Mouse (Mus musculus): Measurements from ENCODE around the gene Tnip1. TPM values are rescaled to one million over a fixed set of nuclear protein-coding genes. Genes with fewer than 3 reads are reported as not detected.

Gene Tnip1
- polyA plus RNA-seq, 1 experiment from 2014 or later: 24.2 TPM

DNA sequence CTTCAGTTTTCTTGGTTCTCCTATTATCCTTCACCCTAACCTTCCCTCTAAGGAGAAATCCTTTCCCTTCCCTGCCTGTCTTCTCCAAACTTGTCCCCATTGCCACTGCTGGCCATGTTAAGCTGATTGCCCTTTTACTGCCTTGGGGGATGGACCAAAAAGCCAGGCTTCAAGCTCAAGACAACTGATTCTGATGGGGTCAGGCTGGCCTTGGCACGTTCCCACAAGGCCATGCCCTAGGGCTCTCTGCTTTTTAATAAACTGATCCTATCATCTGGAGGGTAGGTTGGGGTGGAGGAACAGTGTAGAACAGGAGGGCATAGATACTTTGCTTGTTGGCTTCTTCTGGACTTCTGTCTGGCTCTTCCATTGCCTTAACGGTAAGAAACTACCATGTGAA lies 77.3 kb downstream of the Tnip1 start:
- 57% methylated on average over 2 of the region's 2 CpGs for WGBS
- Histone ChIP-seq H3K9me3 (no peaks in the 10 kb centered on the region), H3K9ac (no peak overlapping the region), H3K27ac (no peak overlapping the region; the same call in 1 of the 2 replicates), H3K36me3 (no peaks in the 10 kb centered on the region), H3K4me1 (peaks cover 11% of the 10 kb centered on the region), H3K4me2 (no peak overlapping the region), H3K4me3 (no peak overlapping the region), H3K27me3 (no peaks in the 10 kb centered on the region)
- no peak for ATAC-seq (ENCODE audit: insufficient number of reproducible peaks, low FRiP score, low TSS enrichment, low read depth)

DNA sequence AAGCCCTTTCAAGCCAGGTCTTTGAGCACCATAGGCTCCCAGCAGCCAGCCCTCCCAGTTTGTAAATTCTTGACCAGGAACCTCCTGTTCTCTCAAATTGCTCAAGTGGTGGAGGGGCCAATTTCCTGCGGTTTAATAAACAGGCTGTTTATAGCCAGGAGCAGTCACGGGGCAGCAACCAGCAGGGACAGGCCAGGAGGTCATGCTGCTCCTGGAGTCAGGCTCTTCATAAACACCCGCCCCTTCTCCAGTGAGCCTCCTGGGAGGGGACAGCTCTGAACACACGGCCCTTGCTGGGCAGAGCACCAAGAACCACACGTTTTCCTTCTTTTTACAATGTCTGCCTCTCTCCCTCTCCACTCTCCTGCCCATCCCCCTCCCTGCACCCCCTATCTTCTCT lies 77.8 kb downstream of the Tnip1 start:
- Histone ChIP-seq H3K36me3 (no peaks in the 10 kb centered on the region), H3K9ac (no peak overlapping the region), H3K4me3 (no peak overlapping the region), H3K27ac (no peak overlapping the region; the same call in 1 of the 2 replicates), H3K9me3 (no peaks in the 10 kb centered on the region), H3K4me1 (peaks cover 11% of the 10 kb centered on the region), H3K27me3 (no peaks in the 10 kb centered on the region), H3K4me2 (no peak overlapping the region)
- 4% methylated on average over 5 of the region's 5 CpGs for WGBS
- no peak for ATAC-seq (ENCODE audit: insufficient number of reproducible peaks, low FRiP score, low TSS enrichment, low read depth)

DNA sequence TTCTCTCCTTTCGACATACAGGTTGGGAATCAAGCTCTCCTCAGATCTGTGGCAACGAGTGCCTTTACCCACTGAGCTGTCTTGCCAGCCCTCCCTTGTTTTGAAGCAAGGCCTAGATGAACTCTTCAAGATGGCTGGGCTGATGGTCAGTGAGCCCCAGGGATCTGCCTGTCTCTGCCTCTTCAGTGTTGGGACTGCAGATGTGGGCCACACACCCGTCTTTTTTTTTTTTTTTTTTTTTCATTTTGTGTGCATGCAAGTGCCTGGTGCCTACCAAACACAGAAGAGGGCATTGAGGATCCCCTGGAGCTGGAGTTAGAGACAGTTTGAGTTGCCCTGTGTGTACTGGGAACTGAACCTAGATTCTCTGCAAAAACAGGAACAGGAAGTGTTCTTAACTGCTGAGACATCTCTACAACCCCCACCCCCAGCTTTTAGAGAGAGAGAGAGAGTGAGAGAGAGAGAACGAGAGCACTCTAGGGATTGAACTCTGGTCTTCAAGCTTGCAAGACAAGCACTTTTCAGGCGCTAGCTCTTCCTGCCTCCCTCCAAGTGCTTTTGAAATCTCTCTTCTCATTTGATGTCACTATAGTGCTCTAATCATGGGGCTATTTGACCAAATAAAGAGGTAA lies 78.4 kb downstream of the Tnip1 start:
- H3K27me3 ChIP-seq: no peaks in the 10 kb centered on the region
- no peaks in the 10 kb centered on the region for H3K9me3 ChIP-seq
- no peak overlapping the region for H3K9ac ChIP-seq
- H3K4me1 ChIP-seq: peaks cover 11% of the 10 kb centered on the region
- H3K4me3 ChIP-seq: no peak overlapping the region
- no peak overlapping the region for H3K27ac ChIP-seq
- 74% methylated on average over 5 of the region's 5 CpGs for WGBS
- no peaks in the 10 kb centered on the region for H3K36me3 ChIP-seq
- no peak for ATAC-seq (ENCODE audit: insufficient number of reproducible peaks, low FRiP score, low TSS enrichment, low read depth)
- H3K4me2 ChIP-seq: no peak overlapping the region

DNA sequence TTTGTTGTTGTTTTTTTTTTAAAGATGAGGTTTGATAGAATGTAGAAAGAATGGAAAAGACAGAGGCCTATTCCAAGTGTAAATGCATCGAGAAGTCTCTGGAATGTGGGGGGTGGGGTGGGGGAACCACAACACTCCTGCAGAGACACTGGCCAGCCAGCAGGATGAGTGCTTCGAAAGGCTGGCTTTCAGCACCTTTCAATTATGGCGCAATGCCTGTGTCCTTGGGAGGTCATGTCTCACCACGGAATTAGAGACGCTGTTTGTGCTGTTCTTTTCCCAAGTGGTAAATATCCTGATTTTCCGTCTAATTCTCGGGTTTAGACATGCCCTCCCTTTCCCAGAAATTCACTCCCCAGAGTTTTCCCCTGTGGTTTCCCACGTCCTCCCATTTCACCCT lies 80.0 kb downstream of the Tnip1 start:
- H3K9me3 ChIP-seq: no peaks in the 10 kb centered on the region
- no peak overlapping the region for H3K4me3 ChIP-seq
- no peak overlapping the region for H3K4me2 ChIP-seq
- no peaks in the 10 kb centered on the region for H3K27me3 ChIP-seq
- WGBS: 25% methylated on average over 8 of the region's 8 CpGs
- H3K9ac ChIP-seq: no peak overlapping the region
- no peak overlapping the region for H3K27ac ChIP-seq
- no peaks in the 10 kb centered on the region for H3K36me3 ChIP-seq
- peaks cover 11% of the 10 kb centered on the region for H3K4me1 ChIP-seq
- ATAC-seq (ENCODE audit: insufficient number of reproducible peaks, low FRiP score, low TSS enrichment, low read depth): no peak

DNA sequence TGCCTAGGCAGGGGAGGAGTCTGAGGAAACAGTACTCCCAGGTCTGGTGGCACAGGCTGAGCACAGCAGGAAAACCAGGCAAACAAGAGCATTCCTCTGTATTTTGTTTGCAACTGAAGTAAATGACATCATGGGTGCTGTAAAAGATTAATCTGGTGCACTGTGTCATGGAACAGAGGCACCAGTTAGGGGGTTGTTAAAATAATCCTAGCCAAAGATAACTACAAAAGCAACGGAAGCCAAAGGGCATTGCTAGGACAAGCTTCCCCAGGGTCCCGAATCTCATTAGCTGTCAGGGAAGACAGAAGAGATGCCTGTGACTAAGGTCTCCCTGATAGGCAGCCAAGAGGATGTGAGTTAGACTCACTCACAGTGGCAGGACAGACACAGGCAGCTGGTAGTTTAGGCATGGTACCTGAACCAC lies 81.7 kb downstream of the Tnip1 start:
- 12% methylated on average over 2 of the region's 2 CpGs for WGBS
- Histone ChIP-seq H3K9ac (no peak overlapping the region), H3K36me3 (no peaks in the 10 kb centered on the region), H3K27me3 (no peaks in the 10 kb centered on the region), H3K9me3 (no peaks in the 10 kb centered on the region), H3K4me1 (peaks cover 11% of the 10 kb centered on the region), H3K4me3 (no peak overlapping the region), H3K4me2 (no peak overlapping the region), H3K27ac (no peak overlapping the region)
- ATAC-seq (ENCODE audit: insufficient number of reproducible peaks, low FRiP score, low TSS enrichment, low read depth): no peak

DNA sequence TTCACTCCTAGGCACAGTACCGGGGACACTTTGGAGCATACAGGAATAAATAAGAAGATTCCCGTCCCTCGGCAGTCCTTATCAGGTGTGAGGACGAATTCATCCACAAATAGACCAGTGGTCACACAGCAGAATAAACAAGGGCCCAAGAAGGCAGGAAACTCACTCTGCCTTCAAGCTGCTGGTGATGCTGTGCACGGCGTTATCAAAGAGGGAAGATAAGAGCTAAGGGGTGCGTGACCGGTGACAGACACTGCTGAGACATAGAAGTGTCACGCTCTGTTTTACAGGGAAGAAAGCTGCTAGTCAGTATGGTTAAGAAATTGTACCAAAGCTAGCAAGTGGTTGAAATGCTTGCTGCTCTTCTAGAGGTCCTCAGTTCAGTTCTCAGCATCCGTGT lies 82.8 kb downstream of the Tnip1 start:
- H3K4me1 ChIP-seq: peaks cover 8% of the 10 kb centered on the region
- no peak overlapping the region for H3K4me3 ChIP-seq
- H3K36me3 ChIP-seq: no peaks in the 10 kb centered on the region
- no peak overlapping the region for H3K27ac ChIP-seq
- 80% methylated on average over 10 of the region's 10 CpGs for WGBS
- H3K9ac ChIP-seq: no peak overlapping the region
- no peak overlapping the region for H3K4me2 ChIP-seq
- no peaks in the 10 kb centered on the region for H3K9me3 ChIP-seq
- no peaks in the 10 kb centered on the region for H3K27me3 ChIP-seq
- ATAC-seq (ENCODE audit: insufficient number of reproducible peaks, low FRiP score, low TSS enrichment, low read depth): no peak

DNA sequence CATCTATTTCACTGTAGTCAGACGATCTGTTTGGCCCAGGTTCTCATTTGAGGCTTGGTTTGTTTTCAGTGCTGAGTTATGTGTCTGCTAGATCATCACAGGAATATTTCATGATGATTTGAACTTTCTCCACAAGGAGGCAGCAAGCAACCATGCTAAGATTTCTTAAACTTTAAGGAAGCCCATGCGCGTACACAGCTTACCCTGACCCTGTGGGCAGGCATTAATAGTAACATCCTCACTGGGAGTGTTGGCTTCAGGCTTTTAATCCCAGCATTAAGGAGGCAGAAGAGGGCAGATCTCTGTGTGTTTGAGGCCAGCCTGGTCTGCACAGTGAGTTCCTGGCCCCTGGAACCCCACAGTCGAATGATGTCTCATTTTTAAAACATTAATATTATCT lies 83.3 kb downstream of the Tnip1 start:
- H3K9ac ChIP-seq: no peak overlapping the region
- no peaks in the 10 kb centered on the region for H3K9me3 ChIP-seq
- WGBS: 34% methylated on average over 4 of the region's 4 CpGs
- H3K4me3 ChIP-seq: no peak overlapping the region
- no peak overlapping the region for H3K4me2 ChIP-seq
- peaks cover 4% of the 10 kb centered on the region; the same call in 1 of the 2 replicates for H3K4me1 ChIP-seq
- ATAC-seq (ENCODE audit: insufficient number of reproducible peaks, low FRiP score, low TSS enrichment, low read depth): no peak
- no peaks in the 10 kb centered on the region for H3K27me3 ChIP-seq
- H3K27ac ChIP-seq: no peak overlapping the region
- H3K36me3 ChIP-seq: no peaks in the 10 kb centered on the region

DNA sequence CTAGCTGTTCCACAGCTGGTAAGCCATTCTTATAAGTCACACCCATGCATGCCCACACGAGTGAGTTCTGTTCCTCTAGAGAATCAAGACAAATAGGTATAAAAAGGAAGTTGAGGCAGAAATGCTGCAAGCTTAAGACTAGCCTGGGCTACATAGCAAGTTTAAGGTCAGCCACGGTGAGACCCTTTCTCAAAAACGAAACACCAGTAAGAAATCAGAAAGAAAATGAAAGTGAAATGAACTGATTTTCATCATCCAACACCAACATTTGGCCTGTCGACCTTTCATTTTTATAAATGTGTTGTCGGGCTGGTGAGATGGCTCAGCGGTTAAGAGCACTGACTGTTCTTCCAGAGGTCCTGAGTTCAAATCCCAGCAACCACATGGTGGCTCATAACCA lies 83.8 kb downstream of the Tnip1 start:
- WGBS: 79% methylated on average over 6 of the region's 6 CpGs
- H3K4me3 ChIP-seq: no peak overlapping the region

DNA sequence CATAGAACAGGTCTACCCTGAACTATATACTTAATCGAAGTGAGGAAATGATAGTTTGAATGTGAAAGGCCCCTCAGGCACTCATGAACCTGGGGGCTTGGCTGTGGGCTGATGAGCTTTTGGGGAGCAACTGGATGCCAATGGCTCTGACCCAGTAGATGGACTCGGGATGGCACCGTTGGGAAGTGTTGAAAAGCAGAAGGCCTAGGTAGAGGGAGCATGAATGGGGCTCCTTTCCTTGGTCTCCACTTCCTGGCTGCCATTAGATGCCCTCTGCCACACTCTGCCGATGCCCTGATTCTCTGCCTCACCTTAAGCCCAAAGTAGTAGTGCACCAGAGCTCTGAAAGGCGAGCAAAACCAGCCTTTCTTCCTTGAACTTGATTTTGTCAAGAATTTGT lies 86.7 kb downstream of the Tnip1 start:
- Histone ChIP-seq H3K4me3 (no peak overlapping the region), H3K9me3 (no peaks in the 10 kb centered on the region), H3K27me3 (no peaks in the 10 kb centered on the region), H3K9ac (no peak overlapping the region), H3K27ac (no peak overlapping the region), H3K4me2 (no peak overlapping the region), H3K4me1 (no peaks in the 10 kb centered on the region), H3K36me3 (peaks cover 34% of the 10 kb centered on the region)
- WGBS: 87% methylated on average over 5 of the region's 5 CpGs
- ATAC-seq (ENCODE audit: insufficient number of reproducible peaks, low FRiP score, low TSS enrichment, low read depth): no peak

More for the DNA sequence above, 83.8 kb downstream of the Tnip1 start:
- H3K27ac ChIP-seq: no peak overlapping the region
- H3K27me3 ChIP-seq: no peaks in the 10 kb centered on the region
- no peak for ATAC-seq (ENCODE audit: insufficient number of reproducible peaks, low FRiP score, low TSS enrichment, low read depth)
- no peak overlapping the region for H3K9ac ChIP-seq
- H3K4me2 ChIP-seq: no peak overlapping the region
- H3K9me3 ChIP-seq: no peaks in the 10 kb centered on the region
- peaks cover 4% of the 10 kb centered on the region; the same call in 1 of the 2 replicates for H3K4me1 ChIP-seq
- H3K36me3 ChIP-seq: peaks cover 5% of the 10 kb centered on the region

DNA sequence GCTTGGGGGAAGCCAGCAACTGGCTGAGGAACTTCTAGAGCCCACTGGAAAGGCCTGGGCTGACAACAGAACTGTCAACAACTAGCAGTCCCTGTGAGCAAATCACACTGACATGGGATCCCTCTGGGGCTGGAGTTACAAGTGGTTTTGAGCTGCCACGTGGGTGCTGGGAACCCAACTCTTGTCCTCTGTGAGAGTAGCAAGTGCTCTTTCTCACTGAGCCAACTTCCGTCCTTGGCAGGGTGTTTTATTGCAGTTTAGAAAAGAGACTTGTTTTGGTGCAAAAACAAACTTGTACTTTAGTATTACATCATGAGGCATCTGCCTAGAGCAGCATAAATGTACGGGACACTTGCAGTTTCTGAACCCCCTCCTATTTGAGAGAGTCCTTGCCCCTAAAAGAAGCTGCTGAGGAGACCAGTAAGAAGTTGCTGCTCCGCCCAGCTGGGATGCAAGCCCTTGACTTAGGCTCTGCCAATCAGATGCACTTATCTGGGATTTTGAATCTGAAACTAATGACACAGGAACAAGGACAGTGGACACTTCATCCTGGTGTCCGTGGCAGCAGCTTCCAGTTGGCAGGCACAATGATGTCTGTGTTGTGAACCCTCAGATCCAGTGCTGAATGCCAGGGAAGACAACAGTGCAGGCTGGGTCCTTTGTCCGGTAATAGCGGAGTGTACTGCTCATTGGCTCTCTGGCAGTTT lies 90.7 kb downstream of the Tnip1 start:
- H3K36me3 ChIP-seq: peaks cover 52% of the 10 kb centered on the region
- H3K27me3 ChIP-seq: no peaks in the 10 kb centered on the region
- no peak overlapping the region for H3K4me2 ChIP-seq
- WGBS: 77% methylated on average over 7 of the region's 7 CpGs
- no peak overlapping the region for H3K4me3 ChIP-seq
- H3K9ac ChIP-seq: no peak overlapping the region
- ATAC-seq (ENCODE audit: insufficient number of reproducible peaks, low FRiP score, low TSS enrichment, low read depth): no peak
- H3K27ac ChIP-seq: no peak overlapping the region
- H3K9me3 ChIP-seq: no peaks in the 10 kb centered on the region
- H3K4me1 ChIP-seq: peaks cover 8% of the 10 kb centered on the region

DNA sequence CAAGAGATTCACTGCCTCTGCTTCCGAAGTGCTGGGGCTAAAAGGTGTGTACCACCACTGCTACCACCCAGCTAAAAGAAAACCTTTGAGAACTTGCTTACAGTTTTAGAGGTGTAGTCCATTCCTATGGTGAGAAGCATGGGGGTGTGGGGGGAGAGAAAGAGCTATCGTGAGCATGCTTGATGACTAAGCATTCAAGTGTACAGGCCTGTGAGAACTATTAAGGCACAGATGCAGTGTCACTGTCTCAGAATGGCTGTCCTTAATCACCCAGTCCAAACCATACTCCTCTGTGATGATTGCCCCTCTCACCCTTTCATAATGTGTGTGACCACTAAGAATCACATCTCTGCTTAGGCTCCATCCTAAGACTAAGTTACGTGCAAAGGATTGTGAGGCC lies 93.4 kb downstream of the Tnip1 start:
- Histone ChIP-seq H3K36me3 (peaks cover 51% of the 10 kb centered on the region), H3K4me2 (no peak overlapping the region), H3K9ac (no peak overlapping the region), H3K27ac (no peak overlapping the region), H3K9me3 (no peaks in the 10 kb centered on the region), H3K4me3 (no peak overlapping the region), H3K27me3 (no peaks in the 10 kb centered on the region), H3K4me1 (peaks cover 8% of the 10 kb centered on the region)
- WGBS: 87% methylated on average over 3 of the region's 3 CpGs
- no peak for ATAC-seq (ENCODE audit: insufficient number of reproducible peaks, low FRiP score, low TSS enrichment, low read depth)

DNA sequence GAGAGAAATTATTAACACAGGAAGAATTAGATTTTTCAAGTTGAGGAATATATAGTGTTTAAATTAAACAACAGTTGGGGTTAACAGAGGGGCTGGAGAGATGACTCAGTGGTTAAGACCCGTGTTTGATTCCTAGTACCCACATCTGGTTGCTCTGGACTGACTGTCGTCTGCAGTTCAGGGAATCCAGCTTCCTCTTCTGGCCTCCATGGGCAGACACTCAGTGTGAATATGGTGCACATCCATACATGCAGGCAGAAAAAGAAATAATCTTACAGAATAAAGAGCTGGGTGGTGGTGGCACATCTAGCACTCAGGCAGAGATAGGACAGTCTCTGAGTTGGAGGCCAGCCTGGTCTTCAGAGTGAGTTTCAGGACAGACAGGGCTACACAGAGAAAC lies 94.3 kb downstream of the Tnip1 start:
- Histone ChIP-seq H3K9ac (no peak overlapping the region), H3K27ac (no peak overlapping the region), H3K36me3 (peaks cover 42% of the 10 kb centered on the region), H3K27me3 (no peaks in the 10 kb centered on the region), H3K4me3 (no peak overlapping the region), H3K9me3 (no peaks in the 10 kb centered on the region), H3K4me1 (peaks cover 8% of the 10 kb centered on the region), H3K4me2 (no peak overlapping the region)
- 70% methylated on average over 2 of the region's 2 CpGs for WGBS
- no peak for ATAC-seq (ENCODE audit: insufficient number of reproducible peaks, low FRiP score, low TSS enrichment, low read depth)
